In genomic region chr13:71195675-71196074, GRCm38 (mm10) we compare ENCODE assay signal across 24 mouse cellular contexts.
"Had no signal": no experiment of that assay in that cellular context is flagged by ENCODE, and none has a peak within 500 bp of the region (broad histone marks: within the 10 kb centered on the region; RNA-seq: fewer than 3 reads in every experiment).

No protein-coding gene starts in this region.

- H3K4me3 ChIP-seq: gastrocnemius, adult 2 months; heart, adult 2 months; hindbrain, embryonic 10.5 days; hindbrain, embryonic 12.5 days; hindbrain, embryonic 15.5 days; intestine, embryonic 15.5 days; layer of hippocampus, adult 2 months; left cerebral cortex, adult 2 months; limb, embryonic 10.5 days; limb, embryonic 12.5 days had no signal

- H3K4me1 ChIP-seq: intestine, embryonic 15.5 days had no signal

- H3K9ac ChIP-seq: hindbrain, embryonic 12.5 days; hindbrain, embryonic 15.5 days; intestine, embryonic 15.5 days; limb, embryonic 12.5 days had no signal

- ATAC-seq: inflammation-experienced regulatory T-cells, adult 6 months; intestine, embryonic 15.5 days; intestine, postnatal 0 days had no signal

- DNase-seq: gastrocnemius, adult 2 months; gastrocnemius, postnatal 10 days; gastrocnemius, postnatal 25 days; heart, adult 2 months; heart, postnatal 10 days; heart, postnatal 4 days; kidney, adult 18-20 months; kidney, adult 8-10 months; kidney, postnatal 10 days; kidney, postnatal 25 days; kidney, postnatal 4 days; liver had no signal

- H3K27ac ChIP-seq: gastrocnemius, adult 2 months; heart, adult 2 months; hindbrain, embryonic 10.5 days; hindbrain, embryonic 12.5 days; hindbrain, embryonic 15.5 days; intestine, embryonic 15.5 days; layer of hippocampus, adult 2 months; left cerebral cortex, adult 2 months; limb, embryonic 10.5 days; limb, embryonic 12.5 days had no signal

- H3K36me3 ChIP-seq: hindbrain, embryonic 12.5 days; hindbrain, embryonic 15.5 days; intestine, embryonic 15.5 days; limb, embryonic 10.5 days; limb, embryonic 12.5 days had no signal

- H3K27me3 ChIP-seq: hindbrain, embryonic 12.5 days; hindbrain, embryonic 15.5 days; intestine, embryonic 15.5 days had no signal

- H3K9me3 ChIP-seq: hindbrain, embryonic 12.5 days; hindbrain, embryonic 15.5 days; intestine, embryonic 15.5 days; limb, embryonic 10.5 days had no signal

- H3K4me2 ChIP-seq: heart, embryonic 11.5 days; hindbrain, embryonic 12.5 days; hindbrain, embryonic 15.5 days; intestine, embryonic 15.5 days; limb, embryonic 12.5 days; liver, embryonic 11.5 days had no signal
